Mouse (Mus musculus): ENCODE results near the gene Apoc3.

GRCm38 (mm10) chr9:46230450-46230975, 4.9 kb downstream of the Apoc3 start:
- TF ChIP-seq EP300 (IDR thresholded peaks at IDR 0.05; ENCODE audit: low read depth) (peak; percentile 16; the same call in 1 of the 2 replicates), CTCF (IDR thresholded peaks at IDR 0.05; ENCODE audit: low read depth) (no peak)
